Mouse (Mus musculus) testis, adult 2 months (tissue): Measurements from ENCODE around the gene Srd5a1.

Experiments used
- CTCF ChIP-seq: fragments of 200-500 bp; IDR thresholded peaks from 2 replicates; pipeline ENCODE4 v1.5.1; 2012; ENCODE audit warnings: low read depth, mild to moderate bottlenecking, inconsistent platforms, low read length, moderate library complexity; ENCODE audit not compliant: control insufficient read depth, insufficient read depth, insufficient replicate concordance
- POLR2A ChIP-seq: fragments of 200-500 bp; IDR thresholded peaks from 2 replicates; pipeline ENCODE4 v1.6.1; 2012; ENCODE audit warnings: low read depth, mild to moderate bottlenecking, inconsistent platforms, low read length, moderate library complexity; ENCODE audit not compliant: control insufficient read depth

- no peak for TF ChIP-seq CTCF
- no peak for TF ChIP-seq POLR2A
Observed at GRCm38 (mm10) chr13:69538327-69538726, 72.9 kb downstream of the Srd5a1 start.
